Mouse (Mus musculus) CH12.LX (cell line): ENCODE data around the gene Gm21970.

Source experiments
- BHLHE40 ChIP-seq: IDR thresholded peaks from 2 replicates; pipeline ENCODE4 v1.6.1; 2011; ENCODE audit warnings: mild to moderate bottlenecking, low read depth, low read length, improper control_type of control experiment
- CTCF ChIP-seq, 2 experiments: IDR thresholded peaks in 1 of 2; conservative IDR thresholded peaks in 1 of 2; 2 replicates each; pipeline ENCODE4 v1.5.1; 2011 to 2012; ENCODE audit warnings: low read depth in 2 of 2, low read length in 2 of 2, improper control_type of control experiment in 1 of 2, inconsistent platforms in 1 of 2, mild to moderate bottlenecking in 1 of 2, moderate library complexity in 1 of 2
- GABPA ChIP-seq: IDR thresholded peaks from 2 replicates; pipeline ENCODE4 v1.6.1; 2012; ENCODE audit warnings: low read depth, low read length, improper control_type of control experiment, inconsistent platforms; ENCODE audit not compliant: insufficient replicate concordance
- IRF4 ChIP-seq: IDR thresholded peaks from 2 replicates; pipeline ENCODE4 v1.6.1; 2014; ENCODE audit warnings: low read depth, mild to moderate bottlenecking, inconsistent platforms, low read length, improper control_type of control experiment
- POLR2A ChIP-seq: IDR thresholded peaks from 2 replicates; pipeline ENCODE4 v1.6.1; 2011; ENCODE audit warnings: low read depth, mild to moderate bottlenecking, improper control_type of control experiment, low read length
- TBP ChIP-seq: conservative IDR thresholded peaks from 2 replicates; pipeline ENCODE4 v1.6.1; 2011; ENCODE audit warnings: low read depth, low read length, improper control_type of control experiment
- ZC3H11A ChIP-seq: IDR thresholded peaks from 2 replicates; pipeline ENCODE4 v1.6.1; 2012; ENCODE audit warnings: low read depth, mild to moderate bottlenecking, inconsistent platforms, low read length, improper control_type of control experiment
- ZKSCAN1 ChIP-seq: IDR thresholded peaks from 2 replicates; pipeline ENCODE4 v1.6.1; 2012; ENCODE audit warnings: low read depth, inconsistent platforms, low read length, improper control_type of control experiment, borderline replicate concordance
- ZMIZ1 ChIP-seq: IDR thresholded peaks from 2 replicates; pipeline ENCODE4 v1.6.1; 2012; ENCODE audit warnings: low read depth, mild to moderate bottlenecking, inconsistent platforms, low read length, improper control_type of control experiment

DNA sequence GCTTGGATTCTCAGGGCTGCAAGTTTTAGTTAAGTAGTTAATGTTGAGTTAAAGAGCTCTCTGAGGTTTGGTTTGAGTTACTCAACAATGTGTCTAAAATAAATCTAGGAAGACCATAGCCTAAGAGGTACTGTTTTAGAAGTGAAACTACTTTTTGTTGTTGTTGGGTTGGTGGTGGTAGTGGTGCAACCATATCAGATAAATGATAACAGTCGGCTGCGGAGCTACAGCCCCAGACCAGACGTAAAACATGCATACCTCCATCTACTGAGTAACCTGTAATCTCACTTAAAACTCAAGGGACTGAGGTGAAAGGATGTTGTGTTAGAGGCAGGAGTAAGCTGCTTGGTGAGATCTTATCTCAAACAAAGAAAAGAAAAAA lies 17.3 kb upstream of the Gm21970 start:
- TF ChIP-seq GABPA (no peak), ZKSCAN1 (no peak), POLR2A (no peak), ZC3H11A (no peak), CTCF (conservative IDR thresholded peaks at IDR 0.05 in 1 of 2, IDR thresholded peaks at IDR 0.05 in 1 of 2; ENCODE audit: low read depth in 2 of 2, low read length in 2 of 2) (no peak), IRF4 (no peak), TBP (no peak), ZMIZ1 (no peak), BHLHE40 (no peak)
